1 mouse cellular context compared by ENCODE assay signal in genomic region chr7:19508924-19509568, GRCm38 (mm10).
TF ChIP-seq lines count a peak whose summit lies in the region.

No protein-coding gene starts in this region.

TF ChIP-seq in MEL, 35 proteins besides CTCF, POLR2A, EP300 and RAD21:
- TF ChIP-seq MAX (IDR thresholded peaks at IDR 0.05; ENCODE audit: low read length) (peak; percentile 70; the same call in 1 of the 2 replicates), CHD2 (IDR thresholded peaks at IDR 0.05; ENCODE audit: low read length) (no peak), POLR2AphosphoS2 (IDR thresholded peaks at IDR 0.05; ENCODE audit: low read length) (0 out of 2 replicates have a peak, but pooled peaks have one; percentile 10), MEF2A (IDR thresholded peaks at IDR 0.05; ENCODE audit: extremely low read depth, insufficient replicate concordance, low read depth, low read length, poor library complexity, severe bottlenecking) (no peak), TBP (IDR thresholded peaks at IDR 0.05; ENCODE audit: low read depth, low read length) (no peak), ZMIZ1 (IDR thresholded peaks at IDR 0.05; ENCODE audit: low read depth, low read length) (0 out of 2 replicates have a peak, but pooled peaks have one; percentile 20), HCFC1 (IDR thresholded peaks at IDR 0.05; ENCODE audit: low read depth, low read length) (no peak), CHD1 (IDR thresholded peaks at IDR 0.05; ENCODE audit: low read depth, low read length) (0 out of 2 replicates have a peak, but pooled peaks have one; percentile 61), BHLHE40 (IDR thresholded peaks at IDR 0.05; ENCODE audit: borderline replicate concordance, low read depth, low read length) (no peak), NRF1 (IDR thresholded peaks at IDR 0.05; ENCODE audit: insufficient read depth, low read depth, low read length, poor library complexity, severe bottlenecking) (0 out of 2 replicates have a peak, but pooled peaks have one; percentile 12), MYB (IDR thresholded peaks at IDR 0.05; ENCODE audit: low read depth, low read length) (no peak), GATA1 (IDR thresholded peaks at IDR 0.05; ENCODE audit: low read depth, low read length) (no peak)
